Mouse (Mus musculus) ES-E14 (cell line): ENCODE measurements around the gene Cradd. TPM values are rescaled to one million over a fixed set of nuclear protein-coding genes. Genes with fewer than 3 reads are reported as not detected.

Source experiments
- DNase-seq: peaks from one replicate; pipeline ENCODE4 v3.0.0-alpha.2; 2013; ENCODE audit warnings: low read depth, low spot score
- H3K27ac ChIP-seq: 2 replicates; pipeline ENCODE4 v1.5.1; 2012; ENCODE audit warnings: low read depth, mild to moderate bottlenecking, low read length, moderate library complexity, mixed read lengths; ENCODE audit not compliant: poor library complexity, insufficient read depth, severe bottlenecking
- H3K36me3 ChIP-seq: 2 replicates; pipeline ENCODE4 v1.6.1; 2012; ENCODE audit warnings: mild to moderate bottlenecking, low read length, moderate library complexity, mixed read lengths; ENCODE audit not compliant: control insufficient read depth, poor library complexity, insufficient read depth, severe bottlenecking
- H3K4me1 ChIP-seq, 2 experiments: fragments of 150-350 bp in 1 of 2; sonication (generic) in 1 of 2; 2 replicates each; pipeline ENCODE4 v1.6.1; 2012; ENCODE audit warnings: low read length in 2 of 2, mild to moderate bottlenecking in 1 of 2, mixed read lengths in 1 of 2; ENCODE audit not compliant: control insufficient read depth in 2 of 2, insufficient read depth in 2 of 2, poor library complexity in 1 of 2
- H3K4me3 ChIP-seq, 2 experiments: fragments of 150-350 bp in 1 of 2; sonication (generic) in 1 of 2; 2 replicates each; pipeline ENCODE4 v1.5.1; 2012; ENCODE audit warnings: low read length in 2 of 2, low read depth in 1 of 2, mild to moderate bottlenecking in 1 of 2, mixed read lengths in 1 of 2; ENCODE audit not compliant: insufficient read depth in 1 of 2, poor library complexity in 1 of 2, severe bottlenecking in 1 of 2
- H3K9ac ChIP-seq: 2 replicates; pipeline ENCODE4 v1.6.1; 2012; ENCODE audit warnings: low read depth, mild to moderate bottlenecking, low read length, mixed read lengths; ENCODE audit not compliant: poor library complexity, insufficient read depth, severe bottlenecking
- H3K9me3 ChIP-seq: fragments of 150-350 bp; sonication (generic); 2 replicates; pipeline ENCODE4 v1.6.1; 2012; ENCODE audit warnings: low read depth, mild to moderate bottlenecking, low read length; ENCODE audit not compliant: control insufficient read depth, insufficient read depth
- CHD2 ChIP-seq: IDR thresholded peaks from 2 replicates; pipeline ENCODE4 v1.6.1; 2014; ENCODE audit warnings: mild to moderate bottlenecking, low read depth, low read length, inconsistent platforms
- HCFC1 ChIP-seq: IDR thresholded peaks from 2 replicates; pipeline ENCODE4 v1.6.1; 2012; ENCODE audit warnings: low read length, inconsistent platforms, borderline replicate concordance; ENCODE audit not compliant: insufficient read depth
- MAFK ChIP-seq: IDR thresholded peaks from 2 replicates; pipeline ENCODE4 v1.6.1; 2014; ENCODE audit warnings: mild to moderate bottlenecking, low read depth, low read length, inconsistent platforms; ENCODE audit not compliant: insufficient read depth
- ZC3H11A ChIP-seq: IDR thresholded peaks from 2 replicates; pipeline ENCODE4 v1.6.1; 2012; ENCODE audit warnings: low read depth, mild to moderate bottlenecking, inconsistent platforms, low read length, borderline replicate concordance
- ZNF384 ChIP-seq: IDR thresholded peaks from 2 replicates; pipeline ENCODE4 v1.6.1; 2012; ENCODE audit warnings: low read depth, low read length, inconsistent platforms
- in situ Hi-C, 2 experiments: fragments of 600-800 bp; cut with MboI; formaldehyde crosslinking; loops; one replicate each; pipeline ENCODE4 v1.15.1; 2025; ENCODE audit warnings: low sequenced_read_pairs in 2 of 2, inconsistent platforms in 1 of 2; ENCODE audit not compliant: unreplicated experiment in 2 of 2
- total RNA-seq: library from RNA; depleted of rRNA; stranded (reverse); fragments of 300-350 nt; gene quantifications from 2 replicates; pipeline ENCODE4 v1.2.3, GENCODE M21; 2012

Gene Cradd
- total RNA-seq, 1 experiment: 8.4 TPM

GRCm38 (mm10) chr10:95200323-95200722 lies 123.6 kb downstream of the Cradd start:
- no peak for DNase-seq
- TF ChIP-seq HCFC1 (no peak), CHD2 (no peak), ZNF384 (no peak), MAFK (no peak), ZC3H11A (no peak)
- in situ Hi-C loops: no loop called here

GRCm38 (mm10) chr10:95199541-95200269 lies 124.2 kb downstream of the Cradd start:
- Histone ChIP-seq H3K4me3 (no peak overlapping the region), H3K4me1 (peaks cover 1 to 11% of the 10 kb centered on the region in 2 experiments), H3K9ac (no peak overlapping the region), H3K36me3 (no peaks in the 10 kb centered on the region), H3K27ac (no peak overlapping the region), H3K9me3 (no peaks in the 10 kb centered on the region)
- TF ChIP-seq CHD2: no peak
- TF ChIP-seq ZNF384: no peak
- TF ChIP-seq ZC3H11A: no peak
- no peak for TF ChIP-seq MAFK
- no peak for TF ChIP-seq HCFC1
- in situ Hi-C loops: no loop called here
- DNase-seq: no peak

More at GRCm38 (mm10) chr10:95200323-95200722, 123.6 kb downstream of the Cradd start:
- H3K27ac ChIP-seq: no peak overlapping the region
- H3K4me1 ChIP-seq: peaks cover 1 to 11% of the 10 kb centered on the region in 2 experiments
- no peak overlapping the region for H3K9ac ChIP-seq
- H3K9me3 ChIP-seq: no peaks in the 10 kb centered on the region
- no peak overlapping the region for H3K4me3 ChIP-seq
- no peaks in the 10 kb centered on the region for H3K36me3 ChIP-seq

GRCm38 (mm10) chr10:95197377-95197776 lies 126.6 kb downstream of the Cradd start:
- no peaks in the 10 kb centered on the region for H3K36me3 ChIP-seq
- no peak overlapping the region for H3K9ac ChIP-seq
- TF ChIP-seq ZC3H11A (no peak), HCFC1 (no peak), MAFK (no peak), ZNF384 (no peak)
- H3K9me3 ChIP-seq: no peaks in the 10 kb centered on the region
- no peaks in the 10 kb centered on the region for H3K4me1 ChIP-seq
- in situ Hi-C loops: no loop called here
- DNase-seq: no peak
- no peak overlapping the region for H3K27ac ChIP-seq
- no peak overlapping the region for H3K4me3 ChIP-seq

- Histone ChIP-seq H3K27ac (no peak overlapping the region), H3K4me1 (no peaks in the 10 kb centered on the region), H3K4me3 (no peak overlapping the region), H3K9me3 (no peaks in the 10 kb centered on the region), H3K36me3 (no peaks in the 10 kb centered on the region), H3K9ac (no peak overlapping the region)
- in situ Hi-C loops: no loop called here
- DNase-seq: no peak
- no peak for TF ChIP-seq HCFC1
- no peak for TF ChIP-seq ZC3H11A
- TF ChIP-seq ZNF384: no peak
- TF ChIP-seq MAFK: no peak
- no peak for TF ChIP-seq CHD2
These were observed 128.2 kb downstream of the Cradd start for GRCm38 (mm10) chr10:95195719-95196118.

DNA sequence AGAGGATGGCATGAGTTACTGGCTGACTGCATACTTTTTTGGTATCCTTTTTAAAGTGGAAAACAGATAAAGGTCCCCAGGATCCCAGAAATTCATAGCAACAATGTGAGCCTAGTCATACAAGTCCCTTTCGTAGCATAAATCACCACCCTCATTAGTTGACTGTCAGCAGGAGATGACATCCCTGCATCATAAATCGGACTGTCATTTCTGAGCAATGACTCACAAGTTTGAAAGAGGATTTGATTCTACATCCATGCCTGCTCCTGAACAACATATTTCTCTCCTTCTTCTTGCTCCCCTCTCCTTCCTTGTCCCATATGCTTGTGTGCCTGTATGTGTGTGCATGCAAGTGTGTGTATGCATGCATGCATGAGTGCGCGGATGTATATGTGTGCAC lies 129.2 kb downstream of the Cradd start:
- no peak for DNase-seq
- H3K36me3 ChIP-seq: no peaks in the 10 kb centered on the region
- no peaks in the 10 kb centered on the region for H3K4me1 ChIP-seq
- in situ Hi-C loops: no loop called here
- no peak overlapping the region for H3K9ac ChIP-seq
- no peaks in the 10 kb centered on the region for H3K9me3 ChIP-seq
- TF ChIP-seq ZNF384: no peak
- no peak for TF ChIP-seq HCFC1
- no peak for TF ChIP-seq MAFK
- TF ChIP-seq CHD2: no peak
- TF ChIP-seq ZC3H11A: no peak
- H3K27ac ChIP-seq: no peak overlapping the region
- no peak overlapping the region for H3K4me3 ChIP-seq
